Mouse (Mus musculus) kidney, adult 2 months (tissue): ENCODE results near the gene Htr2b.

Experiments used
- CTCF ChIP-seq: fragments of 200-500 bp; conservative IDR thresholded peaks from 2 replicates; pipeline ENCODE4 v1.5.1; 2011; ENCODE audit warnings: low read depth, mild to moderate bottlenecking, control low read depth, low read length, moderate library complexity, mixed read lengths; ENCODE audit not compliant: insufficient read depth, insufficient read length
- POLR2A ChIP-seq: fragments of 200-500 bp; IDR thresholded peaks from one replicate; pipeline ENCODE4 v1.6.1; 2011; ENCODE audit warnings: low read depth, low read length, control low read depth

DNA sequence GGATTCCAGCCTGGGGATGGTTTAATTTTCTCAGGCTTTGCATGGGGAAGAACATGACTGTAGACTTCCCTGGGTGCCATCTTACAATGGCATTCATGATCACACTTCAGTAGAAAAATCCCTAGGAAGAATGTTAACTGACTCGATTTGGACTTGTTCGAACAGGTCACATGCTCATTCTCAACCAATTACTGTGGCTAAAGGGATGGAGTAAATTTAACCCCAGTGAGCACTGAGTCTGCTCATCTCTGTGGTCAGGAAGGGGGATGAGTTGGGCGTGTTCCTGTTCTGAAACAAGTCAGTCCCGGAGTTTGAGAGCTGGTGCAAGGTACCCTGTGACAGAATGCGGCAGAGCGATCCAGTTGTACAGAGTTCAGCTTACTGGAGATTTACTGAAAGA is 39.2 kb upstream of the Htr2b start:
- no peak for TF ChIP-seq POLR2A
- TF ChIP-seq CTCF, result no peak
